Mouse (Mus musculus): ENCODE data around the gene Gm9887.

The Gm9887 gene

DNA sequence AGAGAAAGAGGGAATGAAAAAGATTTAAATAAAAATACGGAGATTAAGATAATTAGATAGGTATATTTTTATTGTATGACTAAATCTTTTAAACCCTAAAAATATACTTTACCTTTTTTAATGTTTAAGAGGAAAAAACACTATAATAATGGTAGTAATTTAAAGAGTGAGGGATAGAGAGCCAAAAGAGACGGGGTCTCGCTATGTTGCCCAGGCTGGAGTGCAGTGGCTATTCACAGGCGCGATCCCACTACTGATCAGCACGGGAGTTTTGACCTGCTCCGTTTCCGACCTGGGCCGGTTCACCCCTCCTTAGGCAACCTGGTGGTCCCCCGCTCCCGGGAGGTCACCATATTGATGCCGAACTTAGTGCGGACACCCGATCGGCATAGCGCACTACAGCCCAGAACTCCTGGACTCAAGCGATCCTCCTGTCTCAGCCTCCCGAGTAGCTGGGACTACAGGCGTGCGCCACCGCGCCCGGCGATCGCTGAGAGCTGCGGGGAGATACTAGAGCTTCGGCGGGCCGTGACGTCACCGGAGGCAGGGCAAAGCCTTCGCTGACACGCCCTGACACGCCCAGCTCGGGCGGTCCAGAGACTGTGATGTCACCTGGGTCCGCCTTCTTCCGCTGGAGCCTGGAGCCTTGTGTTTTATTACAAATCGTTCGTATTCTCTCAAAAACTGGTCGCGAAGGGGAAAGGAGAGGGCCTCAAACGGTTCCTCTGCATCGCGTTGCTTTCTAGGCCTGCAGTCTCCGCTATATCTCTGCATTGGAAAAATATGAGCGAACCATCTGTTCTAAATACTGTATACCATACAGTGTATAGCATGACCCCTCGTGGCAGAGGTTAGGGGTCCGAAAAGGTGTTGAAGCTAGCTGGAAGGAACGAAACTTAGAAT is 11.0 kb downstream of the Gm9887 start:
- peak; percentile 99 for DNase-seq (ENCODE audit: low read depth, low spot score)

DNA sequence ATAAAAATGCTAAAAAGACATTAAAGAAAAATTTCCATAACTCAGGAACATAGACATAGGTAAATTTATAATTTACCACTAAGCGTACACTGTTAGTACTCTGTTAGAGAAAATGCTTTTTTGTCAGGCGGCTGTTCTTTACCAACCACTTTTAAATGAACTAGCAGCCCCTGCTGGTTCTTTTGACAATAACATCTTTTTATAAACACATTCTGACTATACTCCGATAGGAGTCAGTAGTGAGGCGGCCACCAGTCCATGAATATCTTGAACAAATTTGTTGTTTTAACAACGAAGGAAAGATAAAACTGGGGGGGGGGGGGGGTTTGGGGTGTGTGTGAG is 11.6 kb downstream of the Gm9887 start:
- peak; percentile 61 for DNase-seq (ENCODE audit: low read depth, low spot score)

DNA sequence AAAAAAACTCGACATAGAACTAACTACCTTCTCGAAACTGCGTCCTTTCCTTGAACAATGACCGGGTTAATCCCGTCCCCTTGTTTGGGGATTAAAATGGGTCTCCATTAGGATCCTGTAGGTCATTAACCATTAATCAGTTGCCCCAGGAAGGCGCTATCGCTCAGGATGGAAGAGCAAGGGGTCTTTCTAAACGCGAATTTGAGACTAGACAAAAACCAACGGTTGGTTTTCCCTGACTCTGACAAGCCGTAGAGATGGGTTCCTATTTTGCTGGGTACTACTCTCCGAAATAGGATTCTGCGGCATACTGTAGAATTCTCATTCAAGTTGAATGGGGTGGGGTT is 15.0 kb downstream of the Gm9887 start:
- DNase-seq (ENCODE audit: low read depth, low spot score) = no peak

DNA sequence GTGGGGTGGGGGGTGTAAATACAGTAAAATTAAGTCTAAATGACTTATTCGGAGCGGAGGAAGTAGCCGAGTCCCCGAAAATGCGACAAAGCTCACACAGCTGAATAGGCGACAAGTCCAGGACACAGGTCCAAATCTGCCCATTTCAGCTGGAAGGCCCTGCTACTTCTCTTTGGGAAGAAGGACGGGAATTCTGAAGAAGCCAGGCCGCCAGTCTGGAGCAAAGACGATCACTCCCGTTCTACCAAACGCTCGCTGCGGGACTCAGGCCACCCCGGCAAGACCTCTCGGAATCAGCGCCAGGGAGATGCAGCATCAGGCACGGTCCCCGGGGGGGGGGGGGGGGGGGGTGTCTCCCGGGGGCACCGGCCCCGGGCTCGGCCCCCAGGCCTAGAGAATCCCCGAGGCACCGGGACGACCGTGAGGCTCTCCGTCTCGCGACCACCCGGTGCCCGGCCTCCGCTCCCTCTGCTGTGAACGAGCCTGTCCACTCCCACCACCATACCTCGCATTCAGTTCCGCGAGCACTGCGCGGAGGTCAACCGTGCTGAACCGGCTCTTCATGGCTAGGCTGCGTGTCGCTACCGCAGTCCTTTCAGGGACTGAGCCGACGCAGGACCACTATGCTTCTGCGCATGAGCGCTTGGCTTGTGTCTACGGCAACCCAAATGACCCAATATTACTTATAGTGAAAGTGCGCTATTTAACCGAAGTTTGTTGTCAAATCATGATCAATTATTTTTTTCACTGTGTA is 15.5 kb downstream of the Gm9887 start, which contains the start of gene Nemf:
Nemf (minus strand) TSS at position 620 of the 754 bp plus-strand sequence.
- DNase-seq (ENCODE audit: low read depth, low spot score) = peak; percentile 83

DNA sequence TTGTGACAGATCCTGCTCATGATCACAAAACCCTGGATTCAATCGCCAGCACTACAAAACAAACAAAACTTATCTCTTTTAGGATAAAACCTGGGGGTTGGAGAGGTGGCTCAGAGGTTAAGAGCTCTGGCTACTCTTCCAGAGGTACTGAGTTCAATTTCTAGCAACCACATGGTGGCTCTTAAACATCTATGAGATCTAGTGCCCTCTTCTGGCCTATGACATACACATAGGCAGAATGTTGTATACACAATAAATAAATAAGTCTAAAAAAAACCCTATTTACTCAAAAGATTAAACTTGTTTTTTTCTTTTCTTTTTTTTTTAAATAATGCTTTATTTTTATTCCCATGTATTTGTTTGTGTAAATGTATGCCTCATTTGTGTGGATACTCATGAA is 20.6 kb downstream of the Gm9887 start:
- DNase-seq (ENCODE audit: low read depth, low spot score) = no peak

DNA sequence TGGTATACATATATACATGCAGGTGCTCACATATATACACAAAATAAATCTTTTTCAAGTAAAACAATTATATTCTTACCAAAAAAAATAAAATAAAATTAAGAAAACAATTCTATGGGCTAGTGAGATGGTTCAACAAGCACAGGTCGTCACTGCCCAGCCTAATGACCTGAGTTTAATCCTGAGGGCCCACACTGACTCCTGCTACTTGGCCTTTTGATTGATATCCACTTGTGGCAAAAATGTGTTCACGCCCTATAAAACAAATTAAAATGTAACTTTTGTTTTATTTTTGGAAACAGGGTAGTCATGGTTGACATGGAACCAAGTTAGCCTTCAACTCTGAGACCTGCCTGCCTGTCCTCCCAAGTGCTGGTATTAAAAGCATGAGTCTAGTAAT is 22.3 kb downstream of the Gm9887 start:
- DNase-seq (ENCODE audit: low read depth, low spot score) = no peak

DNA sequence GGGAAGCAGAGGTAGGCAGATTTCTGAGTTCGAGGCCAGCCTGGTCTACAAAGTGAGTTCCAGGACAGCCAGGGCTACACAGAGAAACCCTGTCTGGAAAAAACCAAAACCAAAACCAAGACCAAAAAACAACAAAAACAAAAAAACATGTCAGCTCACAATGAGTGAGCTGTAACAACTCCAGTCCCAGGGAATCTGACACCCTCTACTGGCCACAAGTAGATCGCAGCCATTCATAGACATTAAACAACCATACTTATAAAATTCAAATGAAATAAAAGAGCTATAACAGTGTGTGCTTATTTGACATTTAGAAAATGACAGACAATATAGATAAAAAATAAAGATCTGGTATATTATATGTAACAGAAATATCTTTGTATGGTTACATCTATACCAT is 38.7 kb downstream of the Gm9887 start:
- DNase-seq (ENCODE audit: low read depth, low spot score) = no peak

DNA sequence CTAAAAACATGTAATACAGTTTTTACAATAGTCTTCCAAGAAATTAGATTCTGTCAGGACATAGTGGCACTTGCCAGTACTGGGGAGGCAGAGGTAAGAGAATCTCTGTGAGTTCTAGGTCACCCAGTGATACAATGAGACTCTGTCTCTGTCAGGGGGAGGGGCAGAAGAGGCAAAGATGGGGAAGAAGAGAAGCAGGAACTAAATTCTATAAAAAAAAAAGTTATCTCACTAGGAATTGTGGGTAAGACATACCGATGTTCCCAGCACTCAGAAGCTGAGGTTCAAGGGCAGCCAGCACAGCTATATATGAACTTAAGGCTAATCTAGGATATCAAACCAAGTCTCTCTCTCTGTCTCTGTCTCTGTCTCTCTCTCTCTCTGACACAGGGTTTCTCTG is 40.1 kb downstream of the Gm9887 start:
- no peak for DNase-seq (ENCODE audit: low read depth, low spot score)

DNA sequence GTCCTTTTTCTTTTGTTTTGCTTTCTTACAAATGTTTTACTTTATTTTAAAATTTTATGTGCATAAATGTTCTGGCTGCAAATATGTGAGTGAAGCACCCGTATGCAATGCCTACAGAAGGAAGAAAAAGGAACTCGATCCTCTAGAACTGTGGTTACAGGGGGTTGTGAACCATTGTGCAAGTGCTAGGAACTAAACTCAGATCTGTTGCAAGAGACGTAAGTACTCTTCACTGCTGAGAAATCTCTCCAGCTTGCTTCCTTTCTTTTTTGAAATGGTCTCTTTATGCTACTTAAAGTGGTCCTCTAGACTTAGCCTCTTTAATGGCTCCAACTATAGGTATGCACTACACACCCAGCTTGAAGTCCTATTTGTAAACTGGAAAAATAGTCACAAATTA is 41.1 kb downstream of the Gm9887 start:
- no peak for DNase-seq (ENCODE audit: low read depth, low spot score)
